Mouse (Mus musculus) olfactory bulb, adult 2 months (tissue): ENCODE measurements around the gene Celf2.

Experiments used
- CTCF ChIP-seq: fragments of 200-500 bp; IDR thresholded peaks from 2 replicates; pipeline ENCODE4 v1.5.1; 2012; ENCODE audit warnings: low read depth, mild to moderate bottlenecking, low read length, moderate library complexity; ENCODE audit not compliant: insufficient read depth
- POLR2A ChIP-seq: fragments of 200-500 bp; IDR thresholded peaks from 2 replicates; pipeline ENCODE4 v1.6.1; 2012; ENCODE audit warnings: mild to moderate bottlenecking, low read depth, low read length, moderate library complexity; ENCODE audit not compliant: insufficient read depth

DNA sequence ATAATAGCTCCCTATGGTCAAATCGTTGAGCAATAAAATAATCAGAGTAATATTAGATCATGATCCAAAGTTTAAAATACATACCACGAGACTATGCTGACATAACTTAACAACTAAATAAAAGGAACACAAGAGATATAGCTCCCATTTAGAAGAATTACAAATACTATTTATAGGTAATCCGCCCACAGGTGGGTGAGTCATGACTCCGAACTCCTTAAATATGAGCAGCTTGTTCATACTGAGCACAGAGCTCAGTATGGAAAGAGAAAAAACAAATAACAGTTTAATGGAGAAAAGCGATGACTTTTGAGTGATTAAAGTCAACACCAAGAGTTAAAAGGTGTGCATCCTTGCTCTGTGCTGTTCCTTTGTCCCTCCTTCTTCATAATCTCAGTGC lies 458.3 kb downstream of the Celf2 start:
- no peak for TF ChIP-seq CTCF
- TF ChIP-seq POLR2A: no peak
